Comparison of ENCODE assay signal across 15 mouse cellular contexts in the genomic region with DNA sequence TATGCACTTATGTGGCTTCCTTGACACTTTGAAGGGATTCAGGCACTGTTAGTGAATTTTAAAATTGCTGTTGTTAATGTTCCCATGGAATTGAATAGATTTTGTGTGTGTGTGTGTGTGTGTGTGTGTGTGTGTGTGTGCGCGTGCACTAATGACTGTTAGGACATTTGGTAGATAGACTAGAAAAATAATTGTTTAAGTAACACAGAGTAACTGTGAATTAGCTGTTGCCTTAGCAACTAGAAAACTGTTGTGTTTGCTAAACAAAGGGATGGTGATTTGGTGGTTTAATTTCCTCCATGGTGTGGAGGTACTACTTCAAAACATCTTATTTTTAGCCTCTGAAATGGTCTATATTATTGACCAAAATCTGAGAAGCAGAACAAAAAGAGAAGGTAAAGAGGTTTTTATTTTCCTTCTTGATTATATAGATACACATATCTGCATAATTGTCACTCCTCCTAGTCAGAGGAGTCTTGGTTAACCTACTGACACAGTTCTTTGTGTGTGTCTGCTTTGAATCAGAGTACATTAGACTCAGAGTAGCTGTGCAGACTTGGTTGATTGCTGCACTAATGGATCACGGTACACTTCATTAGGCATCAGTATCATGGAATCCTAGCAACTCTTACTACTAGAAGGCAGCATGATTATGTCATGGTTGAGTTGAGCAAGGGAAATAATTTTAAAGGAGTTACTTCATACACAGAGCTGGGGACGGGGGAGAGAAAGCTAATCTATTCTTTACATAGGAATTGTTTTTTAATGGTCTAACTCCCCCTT. TPM values are rescaled to one million over a fixed set of nuclear protein-coding genes. Genes with fewer than 3 reads are reported as not detected.
A peak's percentile ranks its signal among the peaks of the same experiment; 100 is the strongest.
DNase-seq lines count a peak whose midpoint lies in the region; ATAC-seq and TF ChIP-seq lines count a peak whose summit lies in the region.
"Had no signal": no experiment of that assay in that cellular context is flagged by ENCODE, and none has a peak within 500 bp of the region (broad histone marks: within the 10 kb centered on the region; RNA-seq: fewer than 3 reads in every experiment).

No protein-coding gene starts in this region.

- no peaks in the 10 kb centered on the region for H3K27me3 ChIP-seq in lung, postnatal 0 days (replicated peaks; ENCODE audit: insufficient read depth, low read length)
- H3K27me3 ChIP-seq in forebrain, embryonic 15.5 days: no peaks in the 10 kb centered on the region
- no peaks in the 10 kb centered on the region for H3K27me3 ChIP-seq in midbrain, embryonic 12.5 days
- no peaks in the 10 kb centered on the region for H3K27me3 ChIP-seq in limb, embryonic 10.5 days (ENCODE audit: low read depth, poor library complexity, severe bottlenecking)
- H3K27me3 ChIP-seq: liver, embryonic 12.5 days had no signal

- no peak overlapping the region for H3K4me2 ChIP-seq in lung, postnatal 0 days (replicated peaks; ENCODE audit: low read depth, low read length)
- no peak overlapping the region for H3K4me2 ChIP-seq in forebrain, embryonic 15.5 days (replicated peaks)
- H3K4me2 ChIP-seq in midbrain, embryonic 12.5 days (replicated peaks): no peak overlapping the region
- H3K4me2 ChIP-seq: liver, embryonic 12.5 days had no signal

- no peaks in the 10 kb centered on the region for H3K36me3 ChIP-seq in lung, postnatal 0 days (ENCODE audit: insufficient read depth, low read length)
- no peaks in the 10 kb centered on the region for H3K36me3 ChIP-seq in forebrain, embryonic 15.5 days
- no peaks in the 10 kb centered on the region for H3K36me3 ChIP-seq in midbrain, embryonic 12.5 days
- no peaks in the 10 kb centered on the region for H3K36me3 ChIP-seq in limb, embryonic 10.5 days
- H3K36me3 ChIP-seq: liver, embryonic 12.5 days had no signal

- no peak for TF ChIP-seq EP300 in lung, postnatal 0 days (IDR thresholded peaks at IDR 0.05)

- H3K27ac ChIP-seq in lung, postnatal 0 days (ENCODE audit: low read length): no peak overlapping the region
- peak overlapping the region; percentile 43; the same call in 1 of the 2 replicates for H3K27ac ChIP-seq in forebrain, embryonic 15.5 days (replicated peaks)
- H3K27ac ChIP-seq in midbrain, embryonic 12.5 days (replicated peaks): no peak overlapping the region
- H3K27ac ChIP-seq in limb, embryonic 10.5 days: no peak overlapping the region
- H3K27ac ChIP-seq: liver, embryonic 12.5 days had no signal

- DNase-seq in lung, postnatal 0 days (ENCODE audit: low spot score): peak; percentile 68
- DNase-seq in lung, postnatal 14 days: no peak
- peak; percentile 76 for DNase-seq in retina, embryonic 14.5 days (ENCODE audit: low spot score)
- no peak for DNase-seq in right cerebral cortex, postnatal 14 days
- no peak for DNase-seq in adrenal gland, postnatal 36 days
- DNase-seq in limb, embryonic 10.5 days (ENCODE audit: low spot score): no peak
- DNase-seq: adrenal gland, postnatal 14 days; lung, postnatal 4 days; right cerebral cortex, adult 18-20 months had no signal

- no peak overlapping the region for H3K4me3 ChIP-seq in lung, postnatal 0 days (ENCODE audit: low read depth, low read length)
- no peak overlapping the region for H3K4me3 ChIP-seq in forebrain, embryonic 15.5 days
- H3K4me3 ChIP-seq in midbrain, embryonic 12.5 days: no peak overlapping the region
- no peak overlapping the region for H3K4me3 ChIP-seq in limb, embryonic 10.5 days
- H3K4me3 ChIP-seq: liver, embryonic 12.5 days; myocyte had no signal

- ATAC-seq in lung, postnatal 0 days: peak; percentile 87
- ATAC-seq in forebrain, embryonic 15.5 days (replicated peaks): peak; percentile 68
- ATAC-seq in midbrain, embryonic 12.5 days (ENCODE audit: low FRiP score, low read depth): peak; percentile 62
- ATAC-seq: inflammation-experienced regulatory T-cells, adult 6 months; liver, embryonic 12.5 days had no signal

- 76% methylated on average over 4 of the region's 4 CpGs for WGBS in lung, postnatal 0 days
- WGBS in forebrain, embryonic 15.5 days: 26% methylated on average over 4 of the region's 4 CpGs
- WGBS in midbrain, embryonic 12.5 days: 84% methylated on average over 4 of the region's 4 CpGs
- 90% methylated on average over 4 of the region's 4 CpGs for WGBS in limb, embryonic 10.5 days

- no peak for TF ChIP-seq CTCF in lung, postnatal 0 days (IDR thresholded peaks at IDR 0.05)

- no peak overlapping the region for H3K9ac ChIP-seq in lung, postnatal 0 days (replicated peaks; ENCODE audit: low read depth)
- H3K9ac ChIP-seq in forebrain, embryonic 15.5 days (replicated peaks): no peak overlapping the region
- no peak overlapping the region for H3K9ac ChIP-seq in midbrain, embryonic 12.5 days (replicated peaks)
- H3K9ac ChIP-seq: liver, embryonic 12.5 days had no signal

- H3K9me3 ChIP-seq in lung, postnatal 0 days (ENCODE audit: low read length): no peaks in the 10 kb centered on the region
- H3K9me3 ChIP-seq in forebrain, embryonic 15.5 days: no peaks in the 10 kb centered on the region
- H3K9me3 ChIP-seq in midbrain, embryonic 12.5 days: no peaks in the 10 kb centered on the region
- H3K9me3 ChIP-seq in limb, embryonic 10.5 days (replicated peaks): no peaks in the 10 kb centered on the region
- H3K9me3 ChIP-seq: G1E; liver, embryonic 12.5 days had no signal

- no peaks in the 10 kb centered on the region for H3K4me1 ChIP-seq in lung, postnatal 0 days (ENCODE audit: insufficient read depth, low read depth, low read length)
- peaks cover 18% of the 10 kb centered on the region for H3K4me1 ChIP-seq in forebrain, embryonic 15.5 days
- H3K4me1 ChIP-seq in midbrain, embryonic 12.5 days: peaks cover 6% of the 10 kb centered on the region; the same call in 1 of the 2 replicates
- peaks cover 8% of the 10 kb centered on the region for H3K4me1 ChIP-seq in limb, embryonic 10.5 days

RNA-seq across cellular contexts. Expression of a gene that starts 50.6 kb away (rescaled TPM):
- 33.7 and 34.5 TPM in 2 replicates for polyA plus RNA-seq in lung, postnatal 0 days (2015; fragmentation: Nextera tagmentation; extraction: Ambion mirVana)
- 72.7 and 76.1 TPM in 2 replicates for polyA plus RNA-seq in forebrain, embryonic 15.5 days (2015; fragmentation: Nextera tagmentation; extraction: Ambion mirVana)
- 73.7 and 84.0 TPM in 2 replicates for polyA plus RNA-seq in midbrain, embryonic 12.5 days (2016; fragmentation: Nextera tagmentation; extraction: Ambion mirVana)
- 10 to 100 TPM; 36.8 to 39.0 TPM for total RNA-seq in adrenal gland, postnatal 36 days (2021)
- polyA plus RNA-seq in limb, embryonic 10.5 days (2016; fragmentation: Nextera tagmentation; extraction: Ambion mirVana): 52.4 and 53.9 TPM in 2 replicates

RNA-seq across cellular contexts. Expression of a gene that starts 50.9 kb away (rescaled TPM):
- polyA plus RNA-seq in lung, postnatal 0 days (2015; fragmentation: Nextera tagmentation; extraction: Ambion mirVana): 60.3 and 67.9 TPM in 2 replicates
- polyA plus RNA-seq in forebrain, embryonic 15.5 days (2015; fragmentation: Nextera tagmentation; extraction: Ambion mirVana): 102 TPM in 2 replicates
- 99.5 and 104 TPM in 2 replicates for polyA plus RNA-seq in midbrain, embryonic 12.5 days (2016; fragmentation: Nextera tagmentation; extraction: Ambion mirVana)
- 10 to 100 TPM; 29.6 to 32.4 TPM for total RNA-seq in adrenal gland, postnatal 36 days (2021)
- 63.3 and 80.1 TPM in 2 replicates for polyA plus RNA-seq in limb, embryonic 10.5 days (2016; fragmentation: Nextera tagmentation; extraction: Ambion mirVana)

Comparison
In these comparisons a context has a peak if more than half of its experiments do, and no peak if none do; other contexts are left out.
1. DNase-seq: peak in lung, postnatal 0 days (single experiment) and retina, embryonic 14.5 days (single experiment); none in lung, postnatal 14 days (single experiment), right cerebral cortex, postnatal 14 days (single experiment), adrenal gland, postnatal 36 days (0 of 2) and limb, embryonic 10.5 days (single experiment).
2. Peak in every context shown above with its lines, with median percentiles within 50 percentile points of each other: ATAC-seq.